Mouse (Mus musculus) mouse trophoblast stem cell (cell line): Measurements from ENCODE around the gene Clasp2.
"Not testable (repeated sequence)": the region's sequence is repeated elsewhere in the genome, so short reads cannot be mapped to it uniquely, and the experiment has no call there.

Experiments
- in situ Hi-C, 2 experiments: fragments of 300-500 bp; cut with MseI, MboI; formaldehyde crosslinking; loops; 2 replicates in 1 of 2; 3 replicates in 1 of 2; pipeline ENCODE4 v1.15.1; 2025

Clasp2 gene

GRCm38 (mm10) chr9:113815836-113816235 is 74.6 kb downstream of the Clasp2 start:
- in situ Hi-C loops, result no loop called here

GRCm38 (mm10) chr9:113822150-113822549 is 80.9 kb downstream of the Clasp2 start:
- in situ Hi-C loops, result no loop called here

GRCm38 (mm10) chr9:113828719-113829118 is 87.4 kb downstream of the Clasp2 start:
- in situ Hi-C loops, result no loop called here

GRCm38 (mm10) chr9:113830219-113830618 is 88.9 kb downstream of the Clasp2 start:
- in situ Hi-C loops, result no loop called here

- in situ Hi-C loops, result no loop called here
Measured at GRCm38 (mm10) chr9:113833481-113833880, 92.2 kb downstream of the Clasp2 start.

- in situ Hi-C loops, result no loop called here
Measured at GRCm38 (mm10) chr9:113837001-113837400, 95.7 kb downstream of the Clasp2 start.

GRCm38 (mm10) chr9:113837461-113837860 is 96.2 kb downstream of the Clasp2 start:
- in situ Hi-C loops, result no loop called here

GRCm38 (mm10) chr9:113844029-113844428 is 102.8 kb downstream of the Clasp2 start:
- in situ Hi-C loops, result no loop called here

GRCm38 (mm10) chr9:113855441-113855840 is 114.2 kb downstream of the Clasp2 start:
- in situ Hi-C loops, result no loop called here

- in situ Hi-C loops, result no loop called here
Measured at GRCm38 (mm10) chr9:113857281-113857928, 116.1 kb downstream of the Clasp2 start.

GRCm38 (mm10) chr9:113857929-113858440 is 116.7 kb downstream of the Clasp2 start:
- in situ Hi-C loops, result no loop called here

GRCm38 (mm10) chr9:113859420-113859819 is 118.1 kb downstream of the Clasp2 start:
- in situ Hi-C loops, result no loop called here

GRCm38 (mm10) chr9:113863370-113863999 is 122.2 kb downstream of the Clasp2 start:
- in situ Hi-C loops, result no loop called here

GRCm38 (mm10) chr9:113867951-113868350 is 126.7 kb downstream of the Clasp2 start:
- in situ Hi-C loops, result no loop called here

- in situ Hi-C loops, result no loop called here
Measured at GRCm38 (mm10) chr9:113894903-113895302, 153.6 kb downstream of the Clasp2 start.

GRCm38 (mm10) chr9:113903136-113903535 is 161.9 kb downstream of the Clasp2 start:
- in situ Hi-C loops, result no loop called here

GRCm38 (mm10) chr9:113904315-113904714 is 163.0 kb downstream of the Clasp2 start:
- in situ Hi-C loops, result not testable (repeated sequence)

- in situ Hi-C loops, result no loop called here
Measured at GRCm38 (mm10) chr9:113915789-113916188, 174.5 kb downstream of the Clasp2 start.

GRCm38 (mm10) chr9:113922677-113923076 is 181.4 kb downstream of the Clasp2 start:
- in situ Hi-C loops, result no loop called here

- in situ Hi-C loops, result no loop called here
Measured at GRCm38 (mm10) chr9:113924883-113925282, 183.6 kb downstream of the Clasp2 start.

GRCm38 (mm10) chr9:113928591-113928990 is 187.3 kb downstream of the Clasp2 start:
- in situ Hi-C loops, result no loop called here

- in situ Hi-C loops, result no loop called here
Measured at GRCm38 (mm10) chr9:113929676-113930075, 188.4 kb downstream of the Clasp2 start.
